Mouse (Mus musculus) olfactory bulb, adult 2 months (tissue): Measurements from ENCODE around the gene Dnmt3a. TPM values are rescaled to one million over a fixed set of nuclear protein-coding genes. Genes with fewer than 3 reads are reported as not detected.

Experiments used
- H3K27ac ChIP-seq: fragments of 200-500 bp; 2 replicates; pipeline ENCODE4 v1.5.1; 2012; ENCODE audit warnings: low read depth, low read length; ENCODE audit not compliant: insufficient read depth
- H3K4me1 ChIP-seq: fragments of 200-500 bp; 2 replicates; pipeline ENCODE4 v1.6.1; 2012; ENCODE audit warnings: low read length; ENCODE audit not compliant: control insufficient read depth, insufficient read depth
- H3K4me3 ChIP-seq: fragments of 200-500 bp; 2 replicates; pipeline ENCODE4 v1.5.1; 2012; ENCODE audit warnings: mild to moderate bottlenecking, low read depth, low read length, moderate library complexity; ENCODE audit not compliant: insufficient read depth
- CTCF ChIP-seq: fragments of 200-500 bp; IDR thresholded peaks from 2 replicates; pipeline ENCODE4 v1.5.1; 2012; ENCODE audit warnings: low read depth, mild to moderate bottlenecking, low read length, moderate library complexity; ENCODE audit not compliant: insufficient read depth
- POLR2A ChIP-seq: fragments of 200-500 bp; IDR thresholded peaks from 2 replicates; pipeline ENCODE4 v1.6.1; 2012; ENCODE audit warnings: mild to moderate bottlenecking, low read depth, low read length, moderate library complexity; ENCODE audit not compliant: insufficient read depth
- WGBS: fragments of 180-500 bp; shearing (Covaris S2); methylation state at CpG from one replicate; pipeline ENCODE4 v1.1.7; 2018; 5-methylcytosine and 5-hydroxymethylcytosine counted together
- polyA plus RNA-seq: library from polyadenylated mRNA; stranded (reverse); fragments of >200 nt; gene quantifications from 2 replicates; pipeline ENCODE4 v1.2.4, GENCODE M21; 2012; ENCODE audit warnings: low replicate concordance; ENCODE audit not compliant: missing spikeins, insufficient read depth, insufficient read length

The Dnmt3a gene
- polyA plus RNA-seq, 1 experiment: not detected

DNA sequence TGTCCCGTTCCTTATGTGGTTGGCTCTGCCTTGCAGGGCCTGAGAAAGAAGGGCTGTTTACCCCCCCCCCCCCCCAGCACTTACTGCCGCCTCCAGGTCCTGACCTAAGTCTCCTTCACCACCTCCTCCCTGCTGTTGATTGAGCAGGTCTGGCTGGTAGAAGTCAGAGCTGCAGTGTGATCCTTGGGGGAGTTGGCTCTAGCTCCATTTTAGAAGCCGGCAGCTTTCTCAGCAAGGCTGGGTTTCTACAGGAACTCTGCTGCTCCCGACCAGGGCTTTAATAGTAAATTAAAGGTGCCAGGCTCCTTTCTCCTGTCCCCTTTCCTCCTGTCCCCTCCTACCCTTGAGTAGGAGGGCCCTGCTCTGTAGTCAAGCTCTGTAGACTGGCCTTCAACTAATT, 4.6 kb downstream of the Dnmt3a start:
- TF ChIP-seq POLR2A (no peak), CTCF (no peak)
- Histone ChIP-seq H3K4me3 (peak overlapping the region; percentile 19), H3K4me1 (peaks cover 59% of the 10 kb centered on the region), H3K27ac (peak overlapping the region; percentile 26; the same call in 1 of the 2 replicates)
- WGBS: 12% methylated on average over 4 of the region's 4 CpGs

GRCm38 (mm10) chr12:3811596-3811995, 5.8 kb downstream of the Dnmt3a start:
- WGBS: 13% methylated on average over 5 of the region's 5 CpGs
- Histone ChIP-seq H3K4me1 (peaks cover 60% of the 10 kb centered on the region), H3K4me3 (0 out of 2 replicates have a peak overlapping the region, but pooled peaks have one; percentile 27), H3K27ac (peak overlapping the region; percentile 19; the same call in 1 of the 2 replicates)
- TF ChIP-seq CTCF (no peak), POLR2A (no peak)

DNA sequence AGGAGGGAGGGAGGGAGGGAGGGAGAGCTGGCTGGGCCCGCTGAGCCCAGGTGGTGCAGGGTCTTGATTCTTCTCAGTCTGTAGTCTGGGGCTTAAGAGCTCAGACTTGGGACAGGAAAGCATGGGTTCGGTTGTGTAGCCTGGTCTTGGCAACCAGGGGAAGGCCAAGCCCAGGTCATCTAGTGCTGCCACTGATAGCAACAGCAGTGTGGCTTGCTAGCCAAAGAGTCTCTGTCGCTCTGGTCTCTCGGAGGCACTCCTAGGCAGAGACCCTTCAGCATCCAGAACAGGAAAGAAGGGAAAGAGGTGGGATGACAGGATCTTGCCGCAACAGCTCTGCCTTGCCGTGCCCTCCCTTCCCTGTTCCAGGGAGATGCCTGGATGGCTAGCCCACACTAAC, 6.4 kb downstream of the Dnmt3a start:
- Histone ChIP-seq H3K4me3 (no peak overlapping the region), H3K27ac (no peak overlapping the region), H3K4me1 (peaks cover 67% of the 10 kb centered on the region)
- no peak for TF ChIP-seq CTCF
- TF ChIP-seq POLR2A: no peak
- 28% methylated on average over 6 of the region's 6 CpGs for WGBS

DNA sequence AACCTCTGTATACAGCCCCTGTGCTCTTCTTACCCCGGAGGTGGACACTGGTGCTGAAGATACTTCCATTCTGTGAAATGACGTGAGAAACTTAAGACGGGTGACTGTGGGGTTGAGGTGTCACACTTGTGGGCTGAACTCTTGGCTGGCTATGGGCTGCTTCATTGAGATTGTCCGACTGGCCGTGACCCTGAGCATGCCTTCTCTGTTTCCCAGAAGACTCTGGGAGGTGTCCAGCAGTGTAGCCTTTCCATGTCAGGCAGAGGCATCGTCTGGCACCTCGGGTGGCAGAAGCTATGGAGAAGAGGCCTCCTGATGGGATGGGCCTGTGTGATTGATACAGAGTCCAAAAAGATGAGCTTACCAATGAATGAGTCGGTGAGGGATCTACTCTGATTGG, 7.3 kb downstream of the Dnmt3a start:
- TF ChIP-seq POLR2A: no peak
- no peak for TF ChIP-seq CTCF
- peaks cover 73% of the 10 kb centered on the region for H3K4me1 ChIP-seq
- H3K27ac ChIP-seq: no peak overlapping the region
- WGBS: 73% methylated on average over 8 of the region's 8 CpGs
- H3K4me3 ChIP-seq: no peak overlapping the region

GRCm38 (mm10) chr12:3815386-3815785, 9.6 kb downstream of the Dnmt3a start:
- Histone ChIP-seq H3K4me1 (peaks cover 67% of the 10 kb centered on the region), H3K27ac (no peak overlapping the region), H3K4me3 (no peak overlapping the region)
- 30% methylated on average over 6 of the region's 6 CpGs for WGBS
- TF ChIP-seq POLR2A: no peak
- no peak for TF ChIP-seq CTCF

- Histone ChIP-seq H3K4me3 (no peak overlapping the region), H3K27ac (peak overlapping the region; percentile 49), H3K4me1 (peaks cover 68% of the 10 kb centered on the region)
- TF ChIP-seq POLR2A (no peak), CTCF (no peak; the same call in 1 of the 2 replicates)
- WGBS: 48% methylated on average over 7 of the region's 7 CpGs
These were observed 11.2 kb downstream of the Dnmt3a start for GRCm38 (mm10) chr12:3817033-3817432.

DNA sequence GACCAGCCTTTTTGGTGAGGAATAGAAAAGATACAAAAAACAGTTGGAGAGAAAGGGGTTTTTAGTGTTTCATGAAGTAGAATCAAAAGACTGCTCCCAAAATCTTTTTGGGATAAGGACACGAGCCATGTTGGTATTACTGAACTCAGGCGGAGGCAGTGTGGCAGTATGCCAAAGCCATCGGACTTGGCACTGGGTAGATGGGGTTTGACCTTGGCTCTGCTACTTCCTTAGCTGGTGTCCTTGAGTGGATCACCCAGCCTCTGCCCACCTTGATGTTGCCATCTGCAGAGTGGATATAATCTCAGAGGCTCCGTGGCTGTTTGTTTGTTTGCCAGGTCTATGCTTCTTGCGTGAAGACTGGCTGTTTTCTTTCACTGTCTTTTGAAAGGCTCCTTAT, 11.8 kb downstream of the Dnmt3a start:
- Histone ChIP-seq H3K4me1 (peaks cover 63% of the 10 kb centered on the region), H3K4me3 (no peak overlapping the region), H3K27ac (peak overlapping the region; percentile 57)
- TF ChIP-seq POLR2A (no peak), CTCF (no peak)
- 31% methylated on average over 5 of the region's 5 CpGs for WGBS

DNA sequence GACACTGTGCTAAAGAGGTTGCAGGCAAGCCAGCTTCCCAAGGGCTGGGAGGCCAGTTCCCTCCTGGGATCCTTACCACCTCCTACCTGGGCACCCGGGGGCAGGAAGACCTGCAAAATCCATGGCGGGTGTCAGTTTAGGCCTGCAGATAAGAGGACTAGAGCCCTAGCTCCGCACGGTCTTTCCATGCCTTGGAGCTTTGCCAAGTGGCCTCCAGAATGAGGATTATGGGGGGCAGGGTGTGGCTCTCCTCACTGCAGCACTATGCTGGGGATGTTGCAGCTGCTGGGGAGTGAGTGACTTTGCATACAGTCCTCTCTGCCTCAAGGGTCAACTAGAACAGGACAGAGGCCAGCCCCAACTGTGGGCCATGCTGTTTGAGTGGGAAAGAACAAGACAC, 14.1 kb downstream of the Dnmt3a start:
- WGBS: 49% methylated on average over 4 of the region's 4 CpGs
- Histone ChIP-seq H3K4me1 (peaks cover 73% of the 10 kb centered on the region), H3K4me3 (no peak overlapping the region), H3K27ac (peak overlapping the region; percentile 62)
- no peak for TF ChIP-seq POLR2A
- no peak for TF ChIP-seq CTCF

DNA sequence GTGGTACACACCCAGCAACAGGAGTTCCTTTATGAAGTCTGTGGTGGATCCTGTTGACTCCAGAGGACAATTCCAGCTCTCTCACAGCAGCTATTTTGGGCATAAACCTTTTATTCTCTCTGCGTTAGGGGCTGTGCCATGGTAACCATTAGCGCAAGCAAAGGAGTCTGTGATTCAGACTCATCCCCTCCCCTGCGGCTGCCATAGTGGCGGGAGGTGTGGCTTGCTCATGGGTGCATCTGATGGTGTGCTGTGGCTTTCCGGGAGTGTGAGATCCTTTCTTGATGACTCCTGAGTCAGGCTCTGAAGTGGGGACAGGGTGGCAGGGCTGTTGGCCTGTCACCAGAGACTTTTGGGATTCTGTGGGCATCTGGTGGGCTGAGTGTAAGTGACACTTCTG, 17.6 kb downstream of the Dnmt3a start:
- WGBS: 9% methylated on average over 5 of the region's 5 CpGs
- TF ChIP-seq POLR2A: no peak
- TF ChIP-seq CTCF: no peak
- peak overlapping the region; percentile 96 for H3K27ac ChIP-seq
- H3K4me3 ChIP-seq: peak overlapping the region; percentile 19
- H3K4me1 ChIP-seq: peaks cover 60% of the 10 kb centered on the region

- H3K27ac ChIP-seq: peak overlapping the region; percentile 86
- peaks cover 52% of the 10 kb centered on the region for H3K4me1 ChIP-seq
- WGBS: 12% methylated on average over 5 of the region's 5 CpGs
- no peak for TF ChIP-seq POLR2A
- TF ChIP-seq CTCF: no peak
- no peak overlapping the region for H3K4me3 ChIP-seq
These were observed 19.3 kb downstream of the Dnmt3a start for GRCm38 (mm10) chr12:3824906-3825713.
